Mouse (Mus musculus) E14TG2a.4 (cell line): ENCODE data around the gene Mpeg1.

ENCODE experiments used
- H3K27me3 ChIP-seq: 2 replicates; pipeline ENCODE4 v1.6.1; 2014; ENCODE audit warnings: low read length, control low read depth; ENCODE audit not compliant: insufficient read depth
- H3K36me3 ChIP-seq: 2 replicates; pipeline ENCODE4 v1.6.1; 2014; ENCODE audit warnings: low read length, control low read depth; ENCODE audit not compliant: insufficient read depth
- H3K4me1 ChIP-seq: replicated peaks from 2 replicates; pipeline ENCODE4 v1.6.1; 2014; ENCODE audit warnings: low read depth, low read length, control low read depth
- H3K4me3 ChIP-seq: replicated peaks from 2 replicates; pipeline ENCODE4 v1.5.1; 2014; ENCODE audit warnings: mild to moderate bottlenecking, low read length
- H3K9me3 ChIP-seq: 2 replicates; pipeline ENCODE4 v1.6.1; 2014; ENCODE audit warnings: low read length, control low read depth
- CTCF ChIP-seq: conservative IDR thresholded peaks from 2 replicates; pipeline ENCODE4 v1.5.1; 2014; ENCODE audit warnings: low read length
- NANOG ChIP-seq: IDR thresholded peaks from 2 replicates; pipeline ENCODE4 v1.6.1; 2014; ENCODE audit warnings: borderline replicate concordance, low read length, mixed read lengths
- POU5F1 ChIP-seq: IDR thresholded peaks from 2 replicates; pipeline ENCODE4 v1.6.1; 2014; ENCODE audit warnings: low read length, borderline replicate concordance

Gene Mpeg1

DNA sequence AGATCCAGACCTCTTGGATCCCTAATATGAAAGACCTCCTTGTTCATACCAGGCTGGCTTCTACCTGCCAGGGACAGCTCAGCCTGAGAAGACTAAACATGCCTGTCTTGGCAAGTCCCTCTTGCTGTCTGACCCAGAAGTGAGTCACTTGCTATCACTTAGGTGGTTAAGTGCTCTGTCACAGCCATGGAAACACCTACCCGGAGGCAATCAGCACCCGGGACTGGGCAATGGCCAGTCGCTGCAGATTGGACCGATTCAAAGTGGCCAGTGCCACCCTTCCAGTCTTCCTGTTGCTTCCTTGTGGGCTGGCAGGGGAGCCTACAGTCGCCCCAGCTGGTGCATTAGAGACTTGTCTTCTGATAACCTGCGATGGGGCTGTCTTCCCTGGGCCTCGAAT is 31.1 kb downstream of the Mpeg1 start:
- Histone ChIP-seq H3K4me3 (no peak overlapping the region), H3K36me3 (peaks cover 3% of the 10 kb centered on the region; the same call in 1 of the 2 replicates), H3K9me3 (no peaks in the 10 kb centered on the region), H3K4me1 (peaks cover 63% of the 10 kb centered on the region), H3K27me3 (peaks cover 5% of the 10 kb centered on the region)
- TF ChIP-seq CTCF (no peak), NANOG (no peak), POU5F1 (no peak)

DNA sequence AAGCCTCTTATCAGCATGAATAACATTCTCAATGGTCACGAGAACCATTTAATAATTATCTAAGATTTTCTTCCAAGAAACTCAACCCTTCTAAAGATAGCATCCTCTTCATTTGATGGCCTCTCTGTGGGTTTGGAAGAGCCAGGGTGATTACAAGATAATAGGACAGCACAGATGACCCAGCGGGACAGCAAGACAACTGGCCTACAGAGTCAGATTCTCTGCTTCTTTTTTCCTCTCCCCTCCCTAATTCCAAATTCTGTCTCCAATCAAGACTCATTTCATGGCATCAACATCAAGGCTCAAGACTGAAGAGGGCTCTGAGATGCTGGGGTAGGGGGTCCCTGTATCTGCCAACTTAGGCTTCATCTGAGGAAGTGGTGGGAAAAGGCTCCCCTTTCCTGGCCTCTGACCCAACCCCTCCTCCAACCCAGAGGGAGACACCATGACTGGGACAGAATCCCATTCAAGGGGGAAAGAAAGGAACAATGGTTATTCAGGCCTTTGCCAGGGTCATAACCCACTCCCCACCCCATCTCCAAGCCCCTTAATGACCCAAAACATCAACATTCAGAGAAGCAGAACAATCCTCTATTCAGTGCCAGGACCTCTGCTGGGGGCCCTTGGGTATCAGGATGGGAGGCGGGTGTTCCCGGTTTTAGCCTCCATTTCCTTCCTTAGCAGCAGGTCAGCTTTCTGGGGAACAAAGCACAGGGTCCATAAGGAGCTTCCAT is 33.0 kb downstream of the Mpeg1 start:
- Histone ChIP-seq H3K9me3 (no peaks in the 10 kb centered on the region), H3K4me3 (no peak overlapping the region), H3K4me1 (peaks cover 44% of the 10 kb centered on the region), H3K36me3 (peaks cover 3% of the 10 kb centered on the region; the same call in 1 of the 2 replicates), H3K27me3 (peaks cover 15% of the 10 kb centered on the region)
- no peak for TF ChIP-seq CTCF
- no peak for TF ChIP-seq POU5F1
- TF ChIP-seq NANOG: no peak

DNA sequence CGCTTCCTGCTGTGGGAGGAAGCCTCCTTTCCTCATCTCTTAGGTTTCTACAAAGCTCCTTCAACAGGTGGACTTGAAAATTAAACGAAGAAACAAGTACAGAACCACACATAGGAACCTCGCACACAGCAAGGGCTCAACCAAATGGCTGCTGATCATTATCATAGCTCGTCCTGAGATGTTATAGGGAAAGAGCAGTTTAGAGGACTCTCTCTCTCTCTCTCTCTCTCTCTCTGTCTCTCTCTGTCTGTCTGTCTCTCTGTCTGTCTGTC is 33.5 kb downstream of the Mpeg1 start:
- peaks cover 39% of the 10 kb centered on the region for H3K4me1 ChIP-seq
- peaks cover 3% of the 10 kb centered on the region; the same call in 1 of the 2 replicates for H3K36me3 ChIP-seq
- peaks cover 19% of the 10 kb centered on the region for H3K27me3 ChIP-seq
- TF ChIP-seq CTCF (no peak), POU5F1 (no peak), NANOG (no peak)
- H3K4me3 ChIP-seq: no peak overlapping the region
- H3K9me3 ChIP-seq: no peaks in the 10 kb centered on the region

DNA sequence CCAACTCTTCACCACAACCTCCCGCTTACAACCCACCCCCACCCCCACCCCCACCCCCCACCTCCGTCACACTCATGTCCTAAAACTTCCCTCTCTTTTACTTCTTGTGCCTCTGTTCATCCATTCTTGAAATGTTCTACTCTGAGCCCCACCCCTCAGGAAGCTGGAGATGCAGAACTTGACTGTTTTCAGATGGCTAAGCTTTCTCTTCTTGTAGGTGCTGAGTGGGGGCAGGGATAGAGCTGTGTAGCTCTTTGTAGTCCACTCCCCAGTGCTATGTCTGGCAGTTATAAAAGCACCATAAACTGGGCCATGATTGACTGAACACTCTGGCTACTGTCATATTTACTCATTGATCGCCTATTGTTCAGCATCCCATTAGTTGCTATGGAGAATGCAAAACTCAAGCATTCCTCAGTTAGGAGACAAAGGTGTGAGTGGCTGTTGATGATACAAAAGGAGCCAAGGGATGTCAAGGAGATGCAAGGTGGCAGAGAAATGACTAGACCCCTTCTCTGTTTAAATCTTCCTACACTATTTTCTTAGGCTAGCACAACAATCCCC is 34.5 kb downstream of the Mpeg1 start:
- Histone ChIP-seq H3K9me3 (no peaks in the 10 kb centered on the region), H3K27me3 (peaks cover 28% of the 10 kb centered on the region), H3K4me1 (peaks cover 39% of the 10 kb centered on the region), H3K4me3 (no peak overlapping the region), H3K36me3 (peaks cover 3% of the 10 kb centered on the region; the same call in 1 of the 2 replicates)
- no peak for TF ChIP-seq CTCF
- no peak for TF ChIP-seq NANOG
- TF ChIP-seq POU5F1: no peak

DNA sequence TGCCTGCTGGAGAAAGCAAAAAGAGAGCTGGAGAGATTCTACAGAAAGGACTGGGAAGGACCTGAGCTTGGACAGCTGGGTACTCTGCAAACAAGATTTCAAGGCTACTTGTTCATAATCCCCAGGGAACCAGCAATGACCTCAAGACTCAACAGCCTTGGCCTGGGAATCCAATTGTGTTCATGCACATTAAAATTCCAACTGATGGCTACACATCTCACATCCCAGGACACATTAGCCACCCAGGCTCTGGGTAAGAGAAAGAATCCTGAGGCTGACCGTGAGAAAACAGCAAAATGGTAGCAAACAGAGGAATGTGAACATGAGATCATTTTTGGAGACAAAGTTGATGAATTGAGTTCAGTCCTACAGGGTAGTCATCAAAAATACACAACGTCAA is 35.7 kb downstream of the Mpeg1 start:
- H3K27me3 ChIP-seq: peaks cover 40% of the 10 kb centered on the region
- H3K36me3 ChIP-seq: peaks cover 3% of the 10 kb centered on the region; the same call in 1 of the 2 replicates
- H3K4me1 ChIP-seq: peaks cover 36% of the 10 kb centered on the region
- no peak for TF ChIP-seq NANOG
- TF ChIP-seq CTCF: no peak
- no peak for TF ChIP-seq POU5F1
- H3K4me3 ChIP-seq: no peak overlapping the region
- no peaks in the 10 kb centered on the region for H3K9me3 ChIP-seq

DNA sequence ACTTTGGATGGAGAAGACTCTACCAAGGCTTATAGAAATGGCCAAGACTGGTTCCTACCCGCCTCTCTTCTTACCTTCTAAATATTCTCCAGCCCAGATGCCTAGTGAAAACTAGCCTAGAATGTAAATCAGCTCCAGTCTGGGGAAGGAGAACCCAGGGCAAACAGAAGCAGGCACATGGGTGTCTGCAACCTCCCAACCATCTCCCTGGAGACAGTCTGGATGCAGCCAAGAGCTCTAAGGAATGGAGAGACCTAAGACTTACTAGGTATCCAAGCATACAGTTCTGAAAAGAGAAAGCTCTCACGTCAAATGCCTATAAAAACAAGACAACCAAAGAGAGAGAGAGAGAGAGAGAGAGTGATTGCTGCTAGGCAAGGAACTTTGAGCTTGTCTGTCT is 37.3 kb downstream of the Mpeg1 start:
- H3K36me3 ChIP-seq: no peaks in the 10 kb centered on the region
- TF ChIP-seq POU5F1: no peak
- no peak for TF ChIP-seq NANOG
- TF ChIP-seq CTCF: no peak

DNA sequence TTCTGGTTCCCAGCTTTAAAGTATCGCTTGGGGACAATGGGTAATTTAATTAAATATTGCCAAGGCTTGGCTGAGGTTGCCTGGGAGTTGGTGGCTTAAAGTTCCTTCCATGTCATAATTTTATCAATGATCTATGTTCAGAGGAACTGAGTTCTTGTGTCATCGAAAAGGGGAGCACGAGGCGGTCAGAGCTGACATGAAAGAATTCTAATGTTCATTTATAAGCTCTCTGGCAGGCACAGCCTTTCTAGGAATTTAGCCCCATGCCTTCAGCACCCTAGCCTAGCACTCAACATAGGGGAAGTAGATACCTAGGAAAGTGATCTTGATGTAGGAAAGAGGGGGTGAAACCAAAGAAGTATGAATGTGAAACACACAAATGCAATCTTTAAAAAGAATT is 37.7 kb downstream of the Mpeg1 start:
- Histone ChIP-seq H3K4me1 (peaks cover 36% of the 10 kb centered on the region), H3K4me3 (no peak overlapping the region), H3K36me3 (no peaks in the 10 kb centered on the region), H3K9me3 (no peaks in the 10 kb centered on the region), H3K27me3 (peaks cover 42% of the 10 kb centered on the region)
- TF ChIP-seq NANOG (no peak), CTCF (no peak), POU5F1 (no peak)

More for the DNA sequence above, 37.3 kb downstream of the Mpeg1 start:
- no peaks in the 10 kb centered on the region for H3K9me3 ChIP-seq
- H3K4me1 ChIP-seq: peaks cover 36% of the 10 kb centered on the region
- no peak overlapping the region for H3K4me3 ChIP-seq
- H3K27me3 ChIP-seq: peaks cover 42% of the 10 kb centered on the region

DNA sequence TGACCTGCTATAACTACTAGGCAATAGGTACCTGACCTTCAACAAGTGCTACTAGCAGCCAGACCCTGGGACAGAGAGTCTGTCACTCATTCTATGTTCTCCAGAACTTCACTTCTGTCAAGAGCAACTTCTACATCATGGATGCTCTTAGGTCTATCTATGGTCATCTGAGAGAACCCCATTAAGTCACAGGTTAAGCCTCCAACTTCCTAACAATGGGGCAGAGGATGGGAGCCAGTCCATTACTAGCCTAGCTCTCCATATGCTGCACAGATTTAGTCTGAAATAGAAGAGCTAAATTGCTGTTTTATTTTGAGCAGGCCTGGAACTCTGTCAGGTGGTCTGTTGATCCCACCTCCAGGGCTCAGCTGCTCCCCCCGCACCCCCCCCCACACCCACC is 38.4 kb downstream of the Mpeg1 start:
- H3K4me3 ChIP-seq: no peak overlapping the region
- TF ChIP-seq NANOG (no peak), CTCF (no peak), POU5F1 (no peak)
- H3K36me3 ChIP-seq: no peaks in the 10 kb centered on the region
- peaks cover 29% of the 10 kb centered on the region for H3K4me1 ChIP-seq
- H3K9me3 ChIP-seq: no peaks in the 10 kb centered on the region
- H3K27me3 ChIP-seq: peaks cover 42% of the 10 kb centered on the region

DNA sequence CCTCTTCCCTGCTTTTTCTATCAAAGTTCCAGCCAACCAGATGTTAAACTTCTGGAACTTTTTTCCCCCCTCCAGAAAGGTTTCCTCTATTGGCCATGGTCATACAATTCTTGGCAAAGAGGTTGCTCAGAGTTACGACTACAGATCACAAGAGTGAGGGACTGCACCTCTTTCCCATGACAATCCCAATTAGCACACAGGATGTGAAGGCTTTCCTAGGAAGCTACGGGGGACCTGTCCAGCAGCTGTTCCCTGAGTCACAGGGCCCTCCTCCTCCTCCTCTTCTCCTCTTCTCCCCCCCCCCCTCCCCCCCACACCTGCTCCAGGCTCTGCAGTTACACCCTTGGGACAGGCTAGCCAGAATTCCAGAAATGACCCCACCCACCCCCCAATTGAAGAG is 38.9 kb downstream of the Mpeg1 start:
- TF ChIP-seq NANOG (no peak), POU5F1 (no peak), CTCF (no peak)
- peaks cover 25% of the 10 kb centered on the region for H3K4me1 ChIP-seq

More for the DNA sequence above, 38.9 kb downstream of the Mpeg1 start:
- no peaks in the 10 kb centered on the region for H3K36me3 ChIP-seq
- H3K4me3 ChIP-seq: no peak overlapping the region
- H3K9me3 ChIP-seq: no peaks in the 10 kb centered on the region
- H3K27me3 ChIP-seq: peaks cover 42% of the 10 kb centered on the region
